ENCODE assay signal across 8 mouse cellular contexts in genomic region chr19:36409861-36410392, GRCm38 (mm10).
DNase-seq lines count a peak whose midpoint lies in the region; ATAC-seq and TF ChIP-seq lines count a peak whose summit lies in the region.

No protein-coding gene starts in this region.

- H3K27me3 ChIP-seq in kidney, postnatal 0 days (ENCODE audit: insufficient read depth, low read length): no peaks in the 10 kb centered on the region
- peaks cover 3% of the 10 kb centered on the region; the same call in 1 of the 2 replicates for H3K27me3 ChIP-seq in forebrain, postnatal 0 days (ENCODE audit: insufficient read depth, low read length)
- peaks cover 48% of the 10 kb centered on the region for H3K27me3 ChIP-seq in limb, embryonic 10.5 days (ENCODE audit: low read depth, poor library complexity, severe bottlenecking)
- H3K27me3 ChIP-seq in midbrain, postnatal 0 days (ENCODE audit: insufficient read depth, low read length): peaks cover 9% of the 10 kb centered on the region

- no peak; the same call in 1 of the 2 replicates for ATAC-seq in kidney, postnatal 0 days (replicated peaks; ENCODE audit: low FRiP score, low read depth)
- peak; percentile 23; the same call in 1 of the 2 replicates for ATAC-seq in forebrain, postnatal 0 days
- peak; percentile 61; the same call in 1 of the 2 replicates for ATAC-seq in midbrain, postnatal 0 days (ENCODE audit: low FRiP score)
- ATAC-seq in inflammation-experienced regulatory T-cells, adult 6 months: no peak

- WGBS in kidney, postnatal 0 days: under 1% methylated on average over 65 of the region's 82 CpGs
- WGBS in forebrain, postnatal 0 days: under 1% methylated on average over 63 of the region's 82 CpGs
- 1% methylated on average over 74 of the region's 82 CpGs for WGBS in limb, embryonic 10.5 days
- under 1% methylated on average over 54 of the region's 82 CpGs for WGBS in midbrain, postnatal 0 days

- H3K4me1 ChIP-seq in kidney, postnatal 0 days (replicated peaks; ENCODE audit: insufficient read depth, low read length): no peaks in the 10 kb centered on the region
- H3K4me1 ChIP-seq in forebrain, postnatal 0 days (ENCODE audit: insufficient read depth): peaks cover 5% of the 10 kb centered on the region; the same call in 1 of the 2 replicates
- peaks cover 3% of the 10 kb centered on the region; the same call in 1 of the 2 replicates for H3K4me1 ChIP-seq in limb, embryonic 10.5 days
- no peaks in the 10 kb centered on the region; the same call in 1 of the 2 replicates for H3K4me1 ChIP-seq in midbrain, postnatal 0 days (ENCODE audit: insufficient read depth, low read length)

- peak overlapping the region; percentile 68 for H3K4me3 ChIP-seq in kidney, postnatal 0 days (replicated peaks; ENCODE audit: low read depth, low read length)
- H3K4me3 ChIP-seq in forebrain, postnatal 0 days (ENCODE audit: low read depth, low read length): peak overlapping the region; percentile 80
- H3K4me3 ChIP-seq in limb, embryonic 10.5 days: peak overlapping the region; percentile 69
- H3K4me3 ChIP-seq in midbrain, postnatal 0 days (ENCODE audit: low read depth, low read length): peak overlapping the region; percentile 76

- peak overlapping the region; percentile 76 for H3K9ac ChIP-seq in kidney, postnatal 0 days (ENCODE audit: low read depth, low read length)
- H3K9ac ChIP-seq in forebrain, postnatal 0 days: peak overlapping the region; percentile 64
- H3K9ac ChIP-seq in midbrain, postnatal 0 days (replicated peaks; ENCODE audit: low read length, poor library complexity, severe bottlenecking): peak overlapping the region; percentile 75

- no peaks in the 10 kb centered on the region for H3K36me3 ChIP-seq in kidney, postnatal 0 days (ENCODE audit: insufficient read depth, low read length)
- no peaks in the 10 kb centered on the region for H3K36me3 ChIP-seq in forebrain, postnatal 0 days (ENCODE audit: insufficient read depth)
- no peaks in the 10 kb centered on the region for H3K36me3 ChIP-seq in limb, embryonic 10.5 days
- no peaks in the 10 kb centered on the region for H3K36me3 ChIP-seq in midbrain, postnatal 0 days (ENCODE audit: insufficient read depth, low read length)

- H3K4me2 ChIP-seq in kidney, postnatal 0 days (ENCODE audit: low read length): peak overlapping the region; percentile 86
- H3K4me2 ChIP-seq in forebrain, postnatal 0 days (ENCODE audit: low read depth): peak overlapping the region; percentile 87
- peak overlapping the region; percentile 92 for H3K4me2 ChIP-seq in midbrain, postnatal 0 days (ENCODE audit: low read depth, low read length, poor library complexity, severe bottlenecking)

- peak overlapping the region; percentile 69 for H3K27ac ChIP-seq in kidney, postnatal 0 days
- H3K27ac ChIP-seq in forebrain, postnatal 0 days (ENCODE audit: low read depth, low read length): peak overlapping the region; percentile 29; the same call in 1 of the 2 replicates
- peak overlapping the region; percentile 67 for H3K27ac ChIP-seq in limb, embryonic 10.5 days
- peak overlapping the region; percentile 6; the same call in 1 of the 2 replicates for H3K27ac ChIP-seq in midbrain, postnatal 0 days (ENCODE audit: low read depth, low read length)

- peak; percentile 28 for DNase-seq in kidney, postnatal 0 days (ENCODE audit: low spot score)
- no peak for DNase-seq in kidney, postnatal 4 days
- peak; percentile 12 to 26 for DNase-seq in CD8-positive naive resting alpha-beta T cell, adult 2 months (ENCODE audit: low read depth in 2 of 2, low spot score in 2 of 2)
- peak; percentile 28 for DNase-seq in adipocyte (ENCODE audit: low spot score)
- peak; percentile 29 for DNase-seq in forebrain, postnatal 0 days
- peak; percentile 61 for DNase-seq in limb, embryonic 10.5 days (ENCODE audit: low spot score)
- peak; percentile 7 for DNase-seq in midbrain, postnatal 0 days (ENCODE audit: low spot score)

- no peaks in the 10 kb centered on the region for H3K9me3 ChIP-seq in kidney, postnatal 0 days (replicated peaks; ENCODE audit: low read length)
- H3K9me3 ChIP-seq in forebrain, postnatal 0 days (ENCODE audit: low read length): no peaks in the 10 kb centered on the region
- H3K9me3 ChIP-seq in limb, embryonic 10.5 days (replicated peaks): no peaks in the 10 kb centered on the region
- no peaks in the 10 kb centered on the region for H3K9me3 ChIP-seq in midbrain, postnatal 0 days (ENCODE audit: low read length)

- TF ChIP-seq CTCF in kidney, postnatal 0 days (IDR thresholded peaks at IDR 0.05; ENCODE audit: low read depth): no peak
- TF ChIP-seq CTCF in forebrain, postnatal 0 days (IDR thresholded peaks at IDR 0.05; ENCODE audit: low read depth): no peak
- no peak for TF ChIP-seq CTCF in midbrain, postnatal 0 days (IDR thresholded peaks at IDR 0.05)

Comparison
In these comparisons a context has a peak if more than half of its experiments do, and no peak if none do; other contexts are left out.
1. DNase-seq: peak in kidney, postnatal 0 days (single experiment), CD8-positive naive resting alpha-beta T cell, adult 2 months (2 of 2), adipocyte (single experiment), forebrain, postnatal 0 days (single experiment), limb, embryonic 10.5 days (single experiment) and midbrain, postnatal 0 days (single experiment); none in kidney, postnatal 4 days (0 of 2).
2. ATAC-seq: peak in forebrain, postnatal 0 days (single experiment) and midbrain, postnatal 0 days (single experiment); none in kidney, postnatal 0 days (single experiment) and inflammation-experienced regulatory T-cells, adult 6 months (single experiment).
3. H3K27ac ChIP-seq: peak in every context shown above with its lines; median percentile 69 in kidney, postnatal 0 days; 67 in limb, embryonic 10.5 days; 29 in forebrain, postnatal 0 days; 6 in midbrain, postnatal 0 days.
4. Peak in every context shown above with its lines, with median percentiles within 50 percentile points of each other: H3K4me2 ChIP-seq, H3K4me3 ChIP-seq and H3K9ac ChIP-seq.